Mouse (Mus musculus) thymus, adult 2 months (tissue): ENCODE results near the gene Klk6. TPM values are rescaled to one million over a fixed set of nuclear protein-coding genes. Genes with fewer than 3 reads are reported as not detected.

Experiments
- DNase-seq: peaks from one replicate; pipeline ENCODE4 v3.0.0; 2021
- H3K27ac ChIP-seq: fragments of 200-500 bp; 2 replicates; pipeline ENCODE4 v1.5.1; 2012; ENCODE audit warnings: low read length, control low read depth; ENCODE audit not compliant: control insufficient read depth, insufficient read depth
- H3K27me3 ChIP-seq: fragments of 200-500 bp; 2 replicates; pipeline ENCODE4 v1.6.1; 2012; ENCODE audit warnings: mild to moderate bottlenecking, low read length, moderate library complexity, mixed read lengths; ENCODE audit not compliant: control insufficient read depth, insufficient read depth
- H3K36me3 ChIP-seq: fragments of 200-500 bp; 2 replicates; pipeline ENCODE4 v1.6.1; 2012; ENCODE audit warnings: mild to moderate bottlenecking, low read length, moderate library complexity; ENCODE audit not compliant: control insufficient read depth, insufficient read depth
- H3K4me1 ChIP-seq: fragments of 200-500 bp; replicated peaks from 2 replicates; pipeline ENCODE4 v1.6.1; 2012; ENCODE audit warnings: low read length; ENCODE audit not compliant: control insufficient read depth, insufficient read depth
- H3K4me3 ChIP-seq: fragments of 200-500 bp; 2 replicates; pipeline ENCODE4 v1.5.1; 2012; ENCODE audit warnings: mild to moderate bottlenecking, low read length, control low read depth, moderate library complexity; ENCODE audit not compliant: control insufficient read depth, insufficient read depth
- CTCF ChIP-seq: fragments of 200-500 bp; IDR thresholded peaks from 2 replicates; pipeline ENCODE4 v1.5.1; 2012; ENCODE audit warnings: mild to moderate bottlenecking, control low read depth, low read length, moderate library complexity, borderline replicate concordance; ENCODE audit not compliant: control insufficient read depth, poor library complexity, insufficient read depth; ENCODE audit errors: extremely low read depth
- POLR2A ChIP-seq: fragments of 200-500 bp; IDR thresholded peaks from 2 replicates; pipeline ENCODE4 v1.6.1; 2012; ENCODE audit warnings: mild to moderate bottlenecking, low read length, control low read depth, moderate library complexity; ENCODE audit not compliant: control insufficient read depth, poor library complexity, insufficient read depth; ENCODE audit errors: extremely low read depth
- WGBS: fragments of 180-500 bp; shearing (Covaris S2); methylation state at CpG from one replicate; pipeline ENCODE4 v1.1.7; 2018; 5-methylcytosine and 5-hydroxymethylcytosine counted together
- polyA plus RNA-seq: library from polyadenylated mRNA; depleted of rRNA; stranded (reverse); fragments of >200 nt; gene quantifications from 2 replicates; pipeline ENCODE4 v1.2.3, GENCODE M21; 2012; rRNA removed

Gene Klk6
- polyA plus RNA-seq, 1 experiment: 3.5 TPM

- H3K27ac ChIP-seq: no peak overlapping the region
- H3K4me1 ChIP-seq: no peaks in the 10 kb centered on the region
- H3K27me3 ChIP-seq: no peaks in the 10 kb centered on the region; the same call in 1 of the 2 replicates
- 87% methylated on average over 6 of the region's 6 CpGs for WGBS
- no peak overlapping the region for H3K4me3 ChIP-seq
- no peak for DNase-seq
- no peaks in the 10 kb centered on the region for H3K36me3 ChIP-seq
- TF ChIP-seq CTCF (no peak), POLR2A (no peak)
Observed at GRCm38 (mm10) chr7:43874868-43875375, 50.6 kb downstream of the Klk6 start.

- 81% methylated on average over 4 of the region's 4 CpGs for WGBS
Observed at GRCm38 (mm10) chr7:43876444-43876843, 52.1 kb downstream of the Klk6 start.

GRCm38 (mm10) chr7:43878281-43878680, 54.0 kb downstream of the Klk6 start:
- no peak for TF ChIP-seq CTCF
- no peak for TF ChIP-seq POLR2A
- Histone ChIP-seq H3K27me3 (no peaks in the 10 kb centered on the region; the same call in 1 of the 2 replicates), H3K36me3 (no peaks in the 10 kb centered on the region), H3K27ac (no peak overlapping the region), H3K4me3 (no peak overlapping the region), H3K4me1 (no peaks in the 10 kb centered on the region)
- 46% methylated on average over 1 of the region's 1 CpGs for WGBS
- no peak for DNase-seq

More at GRCm38 (mm10) chr7:43876444-43876843, 52.1 kb downstream of the Klk6 start:
- Histone ChIP-seq H3K27me3 (no peaks in the 10 kb centered on the region; the same call in 1 of the 2 replicates), H3K36me3 (no peaks in the 10 kb centered on the region), H3K4me3 (no peak overlapping the region), H3K4me1 (no peaks in the 10 kb centered on the region), H3K27ac (no peak overlapping the region)
- DNase-seq: no peak
- TF ChIP-seq CTCF (no peak), POLR2A (no peak)

GRCm38 (mm10) chr7:43880912-43881311, 56.6 kb downstream of the Klk6 start, which contains the start of gene Klk4:
Klk4 (plus strand) TSS chr7:43881160.
- no peaks in the 10 kb centered on the region; the same call in 1 of the 2 replicates for H3K27me3 ChIP-seq
- WGBS: 8% methylated on average over 3 of the region's 3 CpGs
- H3K27ac ChIP-seq: no peak within 1 kb of the TSS
- no peaks in the 10 kb centered on the region for H3K36me3 ChIP-seq
- H3K4me3 ChIP-seq: no peak within 1 kb of the TSS
- H3K4me1 ChIP-seq: no peaks in the 10 kb centered on the region
- no peak for TF ChIP-seq CTCF
- DNase-seq: no peak

Other genes with a start within 250 kb of the Klk6 start
- 2.4 and 2.7 TPM in 2 replicates for gene Zfp719, start 244.9 kb upstream of the Klk6 start, polyA plus RNA-seq
- gene Zfp819, start 217.3 kb upstream of the Klk6 start, polyA plus RNA-seq: 0.07 and 0.08 TPM in 2 replicates
- 0.85 and 1.0 TPM in 2 replicates for gene Ceacam18, start 189.8 kb upstream of the Klk6 start, polyA plus RNA-seq
- 2.5 and 2.8 TPM in 2 replicates for gene Siglece, start 164.3 kb upstream of the Klk6 start, polyA plus RNA-seq
- gene Ctu1, start 152.5 kb upstream of the Klk6 start, polyA plus RNA-seq: 15.0 and 17.0 TPM in 2 replicates
- 1.9 and 2.0 TPM in 2 replicates for gene Klk14, start 134.1 kb upstream of the Klk6 start, polyA plus RNA-seq
- 3.6 and 4.4 TPM in 2 replicates for gene Klk13, start 111.9 kb upstream of the Klk6 start, polyA plus RNA-seq
- 0.33 and 0.85 TPM in 2 replicates for gene Klk12, start 55.6 kb upstream of the Klk6 start, polyA plus RNA-seq
- gene Klk11, start 49.9 kb upstream of the Klk6 start, polyA plus RNA-seq: 0.32 and 0.81 TPM in 2 replicates
- 1.7 and 3.3 TPM in 2 replicates for gene Klk10, start 43.5 kb upstream of the Klk6 start, polyA plus RNA-seq
- gene Klk9, start 32.6 kb upstream of the Klk6 start, polyA plus RNA-seq: 0.17 and 0.51 TPM in 2 replicates
- 24.8 and 28.9 TPM in 2 replicates for gene Klk8, start 26.9 kb upstream of the Klk6 start, polyA plus RNA-seq
- gene Klk7, start 13.2 kb upstream of the Klk6 start, polyA plus RNA-seq: 0.96 and 2.1 TPM in 2 replicates
- gene Klk5, start 17.5 kb downstream of the Klk6 start, polyA plus RNA-seq: 0.87 and 1.8 TPM in 2 replicates
- 1.9 and 2.0 TPM in 2 replicates for gene Klk4, start 56.7 kb downstream of the Klk6 start, polyA plus RNA-seq
- 0.65 and 0.70 TPM in 2 replicates for gene Klk15, start 109.2 kb downstream of the Klk6 start, polyA plus RNA-seq
- 0.84 and 1.1 TPM in 2 replicates for gene Klk1b8, start 126.2 kb downstream of the Klk6 start, polyA plus RNA-seq
- 0.57 TPM in 2 replicates for gene Klk1b1, start 142.3 kb downstream of the Klk6 start, polyA plus RNA-seq
- 1.8 and 2.3 TPM in 2 replicates for gene Klk1b9, start 151.6 kb downstream of the Klk6 start, polyA plus RNA-seq
- 2.3 and 3.7 TPM in 2 replicates for gene Klk1b11, start 171.4 kb downstream of the Klk6 start, polyA plus RNA-seq
- 1.8 and 5.7 TPM in 2 replicates for gene Klk1b26, start 187.7 kb downstream of the Klk6 start, polyA plus RNA-seq
- gene Klk1b27, start 227.8 kb downstream of the Klk6 start, polyA plus RNA-seq: 5.2 and 5.3 TPM in 2 replicates